Comparison of ENCODE assay signal across 18 mouse cellular contexts in genomic region chr11:85857997-85858698, GRCm38 (mm10). TPM values are rescaled to one million over a fixed set of nuclear protein-coding genes. Genes with fewer than 3 reads are reported as not detected.
DNase-seq lines count a peak whose midpoint lies in the region; ATAC-seq and TF ChIP-seq lines count a peak whose summit lies in the region.
"Had no signal": no experiment of that assay in that cellular context is flagged by ENCODE, and none has a peak within 500 bp of the region (broad histone marks: within the 10 kb centered on the region; RNA-seq: fewer than 3 reads in every experiment).

No protein-coding gene starts in this region.

- H3K9ac ChIP-seq in CH12.LX (ENCODE audit: insufficient read depth, low read depth), result no peak overlapping the region
- no peak overlapping the region for H3K9ac ChIP-seq in forebrain, embryonic 12.5 days
- no peak overlapping the region for H3K9ac ChIP-seq in midbrain, embryonic 13.5 days (replicated peaks)
- H3K9ac ChIP-seq: embryonic facial prominence, embryonic 12.5 days; liver, embryonic 14.5 days had no signal

- 3% methylated on average over 6 of the region's 6 CpGs for WGBS in forebrain, embryonic 12.5 days
- 6% methylated on average over 6 of the region's 6 CpGs for WGBS in midbrain, embryonic 13.5 days

- ATAC-seq in forebrain, embryonic 12.5 days (ENCODE audit: low FRiP score), result peak; percentile 57; the same call in 1 of the 2 replicates
- ATAC-seq in midbrain, embryonic 13.5 days, result peak; percentile 73; the same call in 1 of the 2 replicates
- ATAC-seq: Patski had no signal

- no peak for TF ChIP-seq POLR2A in CH12.LX (IDR thresholded peaks at IDR 0.05; ENCODE audit: low read depth, low read length)

- peak overlapping the region; percentile 37; the same call in 1 of the 2 replicates for H3K4me2 ChIP-seq in CH12.LX (ENCODE audit: insufficient read depth, low read depth, poor library complexity, severe bottlenecking)
- peak overlapping the region; percentile 27; the same call in 1 of the 2 replicates for H3K4me2 ChIP-seq in forebrain, embryonic 12.5 days
- H3K4me2 ChIP-seq in midbrain, embryonic 13.5 days (replicated peaks), result no peak overlapping the region
- H3K4me2 ChIP-seq: embryonic facial prominence, embryonic 12.5 days; heart, embryonic 11.5 days had no signal

- no peaks in the 10 kb centered on the region for H3K27me3 ChIP-seq in CH12.LX (replicated peaks)
- H3K27me3 ChIP-seq in forebrain, embryonic 12.5 days, result peaks cover 14% of the 10 kb centered on the region
- peaks cover 6% of the 10 kb centered on the region for H3K27me3 ChIP-seq in midbrain, embryonic 13.5 days
- H3K27me3 ChIP-seq: embryonic facial prominence, embryonic 12.5 days; Patski had no signal

- dilution Hi-C loops in CH12.LX (cut with MboI; ENCODE audit: extremely low pct_ligation_motif_present, extremely low pct_unique_long_range_greater_than_20kb, low sequenced_read_pairs), result no loop called here

- no peak overlapping the region for H3K4me3 ChIP-seq in CH12.LX (replicated peaks in 1 of 3; ENCODE audit: low read depth in 2 of 3, low read length in 2 of 3, poor library complexity in 1 of 3)
- H3K4me3 ChIP-seq in forebrain, embryonic 12.5 days (replicated peaks), result no peak overlapping the region
- H3K4me3 ChIP-seq in midbrain, embryonic 13.5 days (replicated peaks), result no peak overlapping the region
- H3K4me3 ChIP-seq in left cerebral cortex, adult 2 months, result no peak overlapping the region
- H3K4me3 ChIP-seq: embryonic facial prominence, embryonic 12.5 days had no signal

- H3K27ac ChIP-seq in CH12.LX (ENCODE audit: insufficient read depth, low read depth), result no peak overlapping the region
- 0 out of 2 replicates have a peak overlapping the region, but pooled peaks have one; percentile 42 for H3K27ac ChIP-seq in forebrain, embryonic 12.5 days
- no peak overlapping the region for H3K27ac ChIP-seq in midbrain, embryonic 13.5 days
- H3K27ac ChIP-seq in left cerebral cortex, adult 2 months, result no peak overlapping the region
- H3K27ac ChIP-seq: embryonic facial prominence, embryonic 12.5 days; liver, embryonic 14.5 days had no signal

- TF ChIP-seq EP300 in CH12.LX (IDR thresholded peaks at IDR 0.05; ENCODE audit: low read length), result no peak

- no peak for TF ChIP-seq CTCF in CH12.LX (conservative IDR thresholded peaks at IDR 0.05 in 1 of 2, IDR thresholded peaks at IDR 0.05 in 1 of 2; ENCODE audit: low read depth in 2 of 2, low read length in 2 of 2)
- TF ChIP-seq CTCF in left cerebral cortex, adult 2 months (IDR thresholded peaks at IDR 0.05), result no peak

- H3K36me3 ChIP-seq in CH12.LX (replicated peaks in 1 of 2; ENCODE audit: control insufficient read depth in 1 of 2, insufficient read depth in 1 of 2, low read length in 1 of 2), result no peaks in the 10 kb centered on the region
- no peaks in the 10 kb centered on the region for H3K36me3 ChIP-seq in forebrain, embryonic 12.5 days (replicated peaks)
- no peaks in the 10 kb centered on the region for H3K36me3 ChIP-seq in midbrain, embryonic 13.5 days
- H3K36me3 ChIP-seq: embryonic facial prominence, embryonic 12.5 days had no signal

- in situ Hi-C loops in CH12.LX (cut with MboI; ENCODE audit: low pct_ligation_motif_present, low pct_unique_long_range_greater_than_20kb, low sequenced_read_pairs), result loop anchor here (10.0 kb wide), 1 partner anchor 307 kb away; no protein-coding TSS in a partner anchor

- H3K4me1 ChIP-seq in CH12.LX (ENCODE audit: control insufficient read depth in 1 of 2, insufficient read depth in 2 of 2), result peaks cover 0 to 6% of the 10 kb centered on the region in 2 experiments; a peak in 1 of 4 replicates
- H3K4me1 ChIP-seq in forebrain, embryonic 12.5 days, result peaks cover 13% of the 10 kb centered on the region
- peaks cover 7% of the 10 kb centered on the region; the same call in 1 of the 2 replicates for H3K4me1 ChIP-seq in midbrain, embryonic 13.5 days (replicated peaks)
- H3K4me1 ChIP-seq: embryonic facial prominence, embryonic 12.5 days had no signal

- H3K79me2 ChIP-seq in CH12.LX (replicated peaks; ENCODE audit: control insufficient read depth, extremely low read depth, insufficient read depth, poor library complexity, severe bottlenecking), result no peaks in the 10 kb centered on the region

- H3K9me3 ChIP-seq in CH12.LX (replicated peaks; ENCODE audit: low read length), result no peaks in the 10 kb centered on the region
- no peaks in the 10 kb centered on the region for H3K9me3 ChIP-seq in forebrain, embryonic 12.5 days
- H3K9me3 ChIP-seq in midbrain, embryonic 13.5 days, result no peaks in the 10 kb centered on the region
- H3K9me3 ChIP-seq: embryonic facial prominence, embryonic 12.5 days had no signal

- no peak for TF ChIP-seq RAD21 in CH12.LX (IDR thresholded peaks at IDR 0.05; ENCODE audit: low read depth, low read length)

- intact Hi-C loops in left cerebral cortex, adult 2 months (cut with DNase I), result no loop called here

- DNase-seq in CH12.LX (ENCODE audit: extremely low read depth), result no peak
- peak; percentile 85 for DNase-seq in Muller cell, postnatal 12 days (ENCODE audit: inconsistent ontology term)
- no peak for DNase-seq in cerebellum, postnatal 4 days (ENCODE audit: low spot score in 2 of 2)
- no peak for DNase-seq in left cerebral cortex, adult 2 months (ENCODE audit: extremely low spot score in 1 of 2, low spot score in 2 of 2)
- DNase-seq in thymus, postnatal 36 days, result no peak
- DNase-seq: cerebellum, adult 2 months; gastrocnemius, postnatal 25 days; kidney, adult 9 months; lung, postnatal 14 days had no signal

TF ChIP-seq in CH12.LX, 34 proteins besides CTCF, POLR2A, EP300 and RAD21:
- TF ChIP-seq CHD2 (IDR thresholded peaks at IDR 0.05; ENCODE audit: low read length), result no peak
- TF ChIP-seq MYC (IDR thresholded peaks at IDR 0.05; ENCODE audit: low read depth, low read length), result no peak
- no peak for TF ChIP-seq MEF2A (IDR thresholded peaks at IDR 0.05; ENCODE audit: borderline replicate concordance, low read depth, low read length)
- TF ChIP-seq ZKSCAN1 (IDR thresholded peaks at IDR 0.05; ENCODE audit: borderline replicate concordance, low read depth, low read length), result no peak
- TF ChIP-seq SMC3 (IDR thresholded peaks at IDR 0.05; ENCODE audit: low read depth, low read length), result no peak
- TF ChIP-seq PAX5 (IDR thresholded peaks at IDR 0.05; ENCODE audit: low read length), result no peak
- TF ChIP-seq RCOR1 (conservative IDR thresholded peaks at IDR 0.05; ENCODE audit: low read depth, low read length), result no peak
- TF ChIP-seq BHLHE40 (IDR thresholded peaks at IDR 0.05; ENCODE audit: low read depth, low read length), result no peak
- TF ChIP-seq ZC3H11A (IDR thresholded peaks at IDR 0.05; ENCODE audit: low read depth, low read length), result no peak
- no peak for TF ChIP-seq TBP (conservative IDR thresholded peaks at IDR 0.05; ENCODE audit: low read depth, low read length)
- TF ChIP-seq E2F4 (IDR thresholded peaks at IDR 0.05; ENCODE audit: insufficient replicate concordance, low read depth, low read length), result no peak
- no peak for TF ChIP-seq USF2 (conservative IDR thresholded peaks at IDR 0.05; ENCODE audit: low read depth, low read length)
- TF ChIP-seq IRF4 (IDR thresholded peaks at IDR 0.05; ENCODE audit: low read depth, low read length), result no peak
- TF ChIP-seq NELFE (IDR thresholded peaks at IDR 0.05; ENCODE audit: low read depth, low read length), result no peak
- TF ChIP-seq HCFC1 (IDR thresholded peaks at IDR 0.05; ENCODE audit: low read depth, low read length), result no peak
- TF ChIP-seq USF1 (IDR thresholded peaks at IDR 0.05; ENCODE audit: low read depth, low read length), result no peak
- TF ChIP-seq MXI1 (IDR thresholded peaks at IDR 0.05; ENCODE audit: low read depth, low read length), result no peak
- no peak for TF ChIP-seq JUN (IDR thresholded peaks at IDR 0.05; ENCODE audit: insufficient read depth, low read depth, low read length)
- TF ChIP-seq CHD1 (IDR thresholded peaks at IDR 0.05; ENCODE audit: low read depth, low read length), result no peak
TF ChIP-seq in CH12.LX: peak in this region for 0.

RNA-seq across cellular contexts. Expression of gene Gm11444, which starts 8.0 kb away (rescaled TPM):
- not detected in 2 replicates for total RNA-seq in CH12.LX (2012; rRNA removed)
- not detected in 2 replicates for total RNA-seq in CH12.LX (2014; rRNA removed)
- not detected in 2 replicates for polyA plus RNA-seq in CH12.LX (2012; ENCODE audit: insufficient read length, low read depth)
- not detected in 2 replicates for polyA plus RNA-seq in forebrain, embryonic 12.5 days (2016; fragmentation: Nextera tagmentation; extraction: Ambion mirVana)
- not detected in 2 replicates for polyA plus RNA-seq in midbrain, embryonic 13.5 days (2015; fragmentation: Nextera tagmentation; extraction: Ambion mirVana)
- total RNA-seq in left cerebral cortex, adult 2 months (2021), result not detected
- total RNA-seq: gastrocnemius, postnatal 25 days; hematopoietic stem cell, adult 5-6 weeks; layer of hippocampus, adult 18-20 months; left cerebral cortex, postnatal 25 days had no signal
- polyA plus RNA-seq: cerebellum, adult 2 months; embryonic facial prominence, embryonic 12.5 days; heart, embryonic 11.5 days; liver, embryonic 14.5 days; Patski had no signal

RNA-seq across cellular contexts. Expression of gene Tbx2, which starts 25.8 kb away (rescaled TPM):
- total RNA-seq in CH12.LX (2012; rRNA removed) (0.04 TPM in 1 of 2 replicates, not detected in the other), CH12.LX (2014; rRNA removed) (not detected in 2 replicates)
- polyA plus RNA-seq in CH12.LX (2012; ENCODE audit: insufficient read length, low read depth), result 0.14 and 0.17 TPM in 2 replicates
- polyA plus RNA-seq in forebrain, embryonic 12.5 days (2016; fragmentation: Nextera tagmentation; extraction: Ambion mirVana), result 0.81 and 1.0 TPM in 2 replicates
- polyA plus RNA-seq in midbrain, embryonic 13.5 days (2015; fragmentation: Nextera tagmentation; extraction: Ambion mirVana), result 0.44 and 0.57 TPM in 2 replicates
- total RNA-seq in left cerebral cortex, adult 2 months (2021), result 1 to 10 TPM; 1.9 to 2.0 TPM

RNA-seq across cellular contexts. Expression of gene Tbx4, which starts 28.1 kb away (rescaled TPM):
- total RNA-seq in CH12.LX (2012; rRNA removed) (not detected in 2 replicates), CH12.LX (2014; rRNA removed) (not detected in 2 replicates)
- polyA plus RNA-seq in CH12.LX (2012; ENCODE audit: insufficient read length, low read depth), result not detected in 2 replicates
- polyA plus RNA-seq in forebrain, embryonic 12.5 days (2016; fragmentation: Nextera tagmentation; extraction: Ambion mirVana), result 0.23 and 0.42 TPM in 2 replicates
- 0.20 and 0.26 TPM in 2 replicates for polyA plus RNA-seq in midbrain, embryonic 13.5 days (2015; fragmentation: Nextera tagmentation; extraction: Ambion mirVana)
- total RNA-seq in left cerebral cortex, adult 2 months (2021), result under 1 TPM in 1 of 2 experiments, not detected in 1; 0.19 TPM
- polyA plus RNA-seq: Patski had no signal
